Mouse (Mus musculus) B cell, adult 67 days (primary cell): Measurements from ENCODE around the gene 1700102P08Rik. TPM values are rescaled to one million over a fixed set of nuclear protein-coding genes. Genes with fewer than 3 reads are reported as not detected.

ENCODE experiments used
- total RNA-seq, 2 experiments: library from RNA; stranded (reverse); gene quantifications; 4 replicates each; pipeline ENCODE4 v1.2.4; 2023

Gene 1700102P08Rik
- total RNA-seq: 1 to 10 TPM; 5.7 to 7.3 TPM

GRCm38 (mm10) chr9:108392676-108393075, at the start of gene 1700102P08Rik:
1700102P08Rik (plus strand) TSS chr9:108392805.

GRCm38 (mm10) chr9:108347540-108348289, 44.9 kb upstream of the 1700102P08Rik start, which contains the start of gene Usp4:
Usp4 (plus strand) TSS chr9:108347853.

GRCm38 (mm10) chr9:108428384-108428783, 35.8 kb downstream of the 1700102P08Rik start, which contains the start of gene Ccdc36:
Ccdc36 (minus strand) TSS chr9:108428484.

GRCm38 (mm10) chr9:108436182-108436581, 43.6 kb downstream of the 1700102P08Rik start, which contains the start of gene BC048562:
BC048562 (plus strand) TSS chr9:108436482.

Other genes with a start within 250 kb of the 1700102P08Rik start
- under 1 TPM; 0.21 to 0.49 TPM for gene Bsn, start 202.4 kb upstream of the 1700102P08Rik start, total RNA-seq
- 10 to 100 TPM; 27.1 to 28.0 TPM for gene Dag1, start 128.8 kb upstream of the 1700102P08Rik start, total RNA-seq
- gene Nicn1, start 102.4 kb upstream of the 1700102P08Rik start, total RNA-seq: 10 to 100 TPM; 12.1 to 14.2 TPM
- 1 to 10 TPM; 3.9 to 4.1 TPM for gene Amt, start 96.0 kb upstream of the 1700102P08Rik start, total RNA-seq
- gene Rhoa, start 86.7 kb upstream of the 1700102P08Rik start, total RNA-seq: 100 to 1,000 TPM; 448 to 467 TPM
- gene Tcta, start 86.6 kb upstream of the 1700102P08Rik start, total RNA-seq: 10 to 100 TPM in 1 of 2 experiments, 1 to 10 TPM in 1; 9.3 to 13.8 TPM
- 100 to 1,000 TPM; 346 to 355 TPM for gene Gpx1, start 53.9 kb upstream of the 1700102P08Rik start, total RNA-seq
- 100 to 1,000 TPM; 185 to 198 TPM for gene Usp4, start 45.0 kb upstream of the 1700102P08Rik start, total RNA-seq
- gene Ccdc36, start 35.7 kb downstream of the 1700102P08Rik start, total RNA-seq: not detected
- not detected for gene BC048562, start 43.7 kb downstream of the 1700102P08Rik start, total RNA-seq
- gene Ccdc71, start 67.7 kb downstream of the 1700102P08Rik start, total RNA-seq: 10 to 100 TPM; 32.1 to 38.4 TPM
- 1 to 10 TPM; 1.8 to 4.3 TPM for gene Klhdc8b, start 68.8 kb downstream of the 1700102P08Rik start, total RNA-seq
- under 1 TPM; 0.75 to 0.89 TPM for gene Lamb2, start 86.9 kb downstream of the 1700102P08Rik start, total RNA-seq
- 100 to 1,000 TPM; 278 to 324 TPM for gene Usp19, start 97.8 kb downstream of the 1700102P08Rik start, total RNA-seq
- 100 to 1,000 TPM; 215 TPM for gene Qars, start 114.9 kb downstream of the 1700102P08Rik start, total RNA-seq
- 100 to 1,000 TPM; 219 to 230 TPM for gene Qrich1, start 124.0 kb downstream of the 1700102P08Rik start, total RNA-seq
- 100 to 1,000 TPM; 197 to 211 TPM for gene Impdh2, start 167.5 kb downstream of the 1700102P08Rik start, total RNA-seq
- gene Ndufaf3, start 174.6 kb downstream of the 1700102P08Rik start, total RNA-seq: 10 to 100 TPM; 31.6 to 37.6 TPM
- 100 to 1,000 TPM in 1 of 2 experiments, 10 to 100 TPM in 1; 93.3 to 117 TPM for gene Dalrd3, start 177.1 kb downstream of the 1700102P08Rik start, total RNA-seq
- gene Wdr6, start 185.9 kb downstream of the 1700102P08Rik start, total RNA-seq: 10 to 100 TPM; 42.2 to 42.9 TPM
- 1 to 10 TPM; 3.0 to 6.8 TPM for gene P4htm, start 204.9 kb downstream of the 1700102P08Rik start, total RNA-seq